Mouse (Mus musculus): Measurements from ENCODE around the gene C1qtnf12.

GRCm38 (mm10) chr4:156014436-156014835, 52.3 kb downstream of the C1qtnf12 start:
- TF ChIP-seq EP300 (IDR thresholded peaks at IDR 0.05): no peak
- TF ChIP-seq CTCF (IDR thresholded peaks at IDR 0.05): no peak

All from lung, postnatal 0 days (tissue).